Mouse (Mus musculus): Measurements from ENCODE around the gene Gab2.

GRCm38 (mm10) chr7:97183426-97183825 is 102.0 kb downstream of the Gab2 start:
- TF ChIP-seq POLR2A (IDR thresholded peaks at IDR 0.05; ENCODE audit: insufficient read length, low read depth), result no peak
- TF ChIP-seq MAX (IDR thresholded peaks at IDR 0.05; ENCODE audit: low read depth), result no peak
- TF ChIP-seq POLR2AphosphoS2 (IDR thresholded peaks at IDR 0.05; ENCODE audit: insufficient read length, low read depth), result no peak
- no peak for TF ChIP-seq TCF3 (IDR thresholded peaks at IDR 0.05; ENCODE audit: insufficient read length, low read depth)
- TF ChIP-seq REST (IDR thresholded peaks at IDR 0.05; ENCODE audit: insufficient read depth, insufficient read length), result no peak
- TF ChIP-seq MYOG (IDR thresholded peaks at IDR 0.05; ENCODE audit: control insufficient read depth in 1 of 3, insufficient read depth in 1 of 3, insufficient read length in 2 of 3, low read depth in 2 of 3), result no peak
- no peak for TF ChIP-seq E2F4 (IDR thresholded peaks at IDR 0.05; ENCODE audit: insufficient read depth)

All from myocyte (in vitro differentiated cells).